Mouse (Mus musculus): Measurements from ENCODE around the gene Iqch. TPM values are rescaled to one million over a fixed set of nuclear protein-coding genes. Genes with fewer than 3 reads are reported as not detected.

Iqch gene
- polyA plus RNA-seq, 1 experiment = not detected

GRCm38 (mm10) chr9:63645084-63645483, 42.8 kb upstream of the Iqch start:
- Histone ChIP-seq H3K4me3 (ENCODE audit: low read depth, low read length) (no peak overlapping the region), H3K27me3 (ENCODE audit: control insufficient read depth, insufficient read depth, low read length) (no peaks in the 10 kb centered on the region), H3K36me3 (ENCODE audit: control insufficient read depth, insufficient read depth, low read length) (peaks cover 47% of the 10 kb centered on the region), H3K4me1 (ENCODE audit: control insufficient read depth, insufficient read depth, insufficient read length, low read length) (no peaks in the 10 kb centered on the region), H3K27ac (ENCODE audit: insufficient read depth, low read depth, low read length) (no peak overlapping the region)
- 83% methylated on average over 8 of the region's 8 CpGs for WGBS
- no peak for TF ChIP-seq POLR2A (IDR thresholded peaks at IDR 0.05; ENCODE audit: low read depth, low read length)
- no peak for TF ChIP-seq CTCF (IDR thresholded peaks at IDR 0.05; ENCODE audit: extremely low read depth, insufficient read length, insufficient replicate concordance, low read depth, low read length)

GRCm38 (mm10) chr9:63644011-63644410, 41.7 kb upstream of the Iqch start:
- TF ChIP-seq CTCF (IDR thresholded peaks at IDR 0.05; ENCODE audit: extremely low read depth, insufficient read length, insufficient replicate concordance, low read depth, low read length) (no peak), POLR2A (IDR thresholded peaks at IDR 0.05; ENCODE audit: low read depth, low read length) (no peak)
- Histone ChIP-seq H3K4me1 (ENCODE audit: control insufficient read depth, insufficient read depth, insufficient read length, low read length) (no peaks in the 10 kb centered on the region), H3K36me3 (ENCODE audit: control insufficient read depth, insufficient read depth, low read length) (peaks cover 46% of the 10 kb centered on the region), H3K27ac (ENCODE audit: insufficient read depth, low read depth, low read length) (no peak overlapping the region), H3K27me3 (ENCODE audit: control insufficient read depth, insufficient read depth, low read length) (no peaks in the 10 kb centered on the region), H3K4me3 (ENCODE audit: low read depth, low read length) (no peak overlapping the region)
- WGBS = 84% methylated on average over 6 of the region's 6 CpGs

- WGBS = 90% methylated on average over 4 of the region's 4 CpGs
Observed at GRCm38 (mm10) chr9:63641983-63642646, 39.8 kb upstream of the Iqch start.

GRCm38 (mm10) chr9:63636113-63636512, 33.8 kb upstream of the Iqch start:
- no peak overlapping the region for H3K27ac ChIP-seq (ENCODE audit: insufficient read depth, low read depth, low read length)
- TF ChIP-seq POLR2A (IDR thresholded peaks at IDR 0.05; ENCODE audit: low read depth, low read length) (no peak), CTCF (IDR thresholded peaks at IDR 0.05; ENCODE audit: extremely low read depth, insufficient read length, insufficient replicate concordance, low read depth, low read length) (no peak)
- no peaks in the 10 kb centered on the region for H3K4me1 ChIP-seq (ENCODE audit: control insufficient read depth, insufficient read depth, insufficient read length, low read length)
- peaks cover 42% of the 10 kb centered on the region for H3K36me3 ChIP-seq (ENCODE audit: control insufficient read depth, insufficient read depth, low read length)
- H3K4me3 ChIP-seq (ENCODE audit: low read depth, low read length) = no peak overlapping the region
- WGBS = 81% methylated on average over 7 of the region's 7 CpGs
- no peaks in the 10 kb centered on the region for H3K27me3 ChIP-seq (ENCODE audit: control insufficient read depth, insufficient read depth, low read length)

More at GRCm38 (mm10) chr9:63641983-63642646, 39.8 kb upstream of the Iqch start:
- Histone ChIP-seq H3K27me3 (ENCODE audit: control insufficient read depth, insufficient read depth, low read length) (no peaks in the 10 kb centered on the region), H3K27ac (ENCODE audit: insufficient read depth, low read depth, low read length) (no peak overlapping the region), H3K4me1 (ENCODE audit: control insufficient read depth, insufficient read depth, insufficient read length, low read length) (no peaks in the 10 kb centered on the region), H3K4me3 (ENCODE audit: low read depth, low read length) (no peak overlapping the region), H3K36me3 (ENCODE audit: control insufficient read depth, insufficient read depth, low read length) (peaks cover 44% of the 10 kb centered on the region)
- no peak for TF ChIP-seq POLR2A (IDR thresholded peaks at IDR 0.05; ENCODE audit: low read depth, low read length)
- no peak for TF ChIP-seq CTCF (IDR thresholded peaks at IDR 0.05; ENCODE audit: extremely low read depth, insufficient read length, insufficient replicate concordance, low read depth, low read length)

- Histone ChIP-seq H3K4me1 (ENCODE audit: control insufficient read depth, insufficient read depth, insufficient read length, low read length) (no peaks in the 10 kb centered on the region), H3K4me3 (ENCODE audit: low read depth, low read length) (no peak overlapping the region), H3K36me3 (ENCODE audit: control insufficient read depth, insufficient read depth, low read length) (peaks cover 35% of the 10 kb centered on the region), H3K27me3 (ENCODE audit: control insufficient read depth, insufficient read depth, low read length) (no peaks in the 10 kb centered on the region), H3K27ac (ENCODE audit: insufficient read depth, low read depth, low read length) (no peak overlapping the region)
- WGBS = 74% methylated on average over 7 of the region's 7 CpGs
- TF ChIP-seq CTCF (IDR thresholded peaks at IDR 0.05; ENCODE audit: extremely low read depth, insufficient read length, insufficient replicate concordance, low read depth, low read length) (no peak), POLR2A (IDR thresholded peaks at IDR 0.05; ENCODE audit: low read depth, low read length) (no peak)
Observed at GRCm38 (mm10) chr9:63633334-63633733, 31.0 kb upstream of the Iqch start.

- Histone ChIP-seq H3K27ac (ENCODE audit: insufficient read depth, low read depth, low read length) (no peak overlapping the region), H3K4me3 (ENCODE audit: low read depth, low read length) (no peak overlapping the region), H3K4me1 (ENCODE audit: control insufficient read depth, insufficient read depth, insufficient read length, low read length) (no peaks in the 10 kb centered on the region), H3K27me3 (ENCODE audit: control insufficient read depth, insufficient read depth, low read length) (no peaks in the 10 kb centered on the region), H3K36me3 (ENCODE audit: control insufficient read depth, insufficient read depth, low read length) (peaks cover 31% of the 10 kb centered on the region)
- TF ChIP-seq POLR2A (IDR thresholded peaks at IDR 0.05; ENCODE audit: low read depth, low read length) (no peak), CTCF (IDR thresholded peaks at IDR 0.05; ENCODE audit: extremely low read depth, insufficient read length, insufficient replicate concordance, low read depth, low read length) (no peak)
- 79% methylated on average over 11 of the region's 11 CpGs for WGBS
Observed at GRCm38 (mm10) chr9:63632924-63633323, 30.6 kb upstream of the Iqch start.

GRCm38 (mm10) chr9:63632045-63632444, 29.8 kb upstream of the Iqch start:
- H3K4me1 ChIP-seq (ENCODE audit: control insufficient read depth, insufficient read depth, insufficient read length, low read length) = no peaks in the 10 kb centered on the region
- no peaks in the 10 kb centered on the region for H3K27me3 ChIP-seq (ENCODE audit: control insufficient read depth, insufficient read depth, low read length)
- peaks cover 32% of the 10 kb centered on the region for H3K36me3 ChIP-seq (ENCODE audit: control insufficient read depth, insufficient read depth, low read length)
- H3K4me3 ChIP-seq (ENCODE audit: low read depth, low read length) = no peak overlapping the region
- TF ChIP-seq CTCF (IDR thresholded peaks at IDR 0.05; ENCODE audit: extremely low read depth, insufficient read length, insufficient replicate concordance, low read depth, low read length) (peak; percentile 23; the same call in 1 of the 2 replicates), POLR2A (IDR thresholded peaks at IDR 0.05; ENCODE audit: low read depth, low read length) (no peak)
- no peak overlapping the region for H3K27ac ChIP-seq (ENCODE audit: insufficient read depth, low read depth, low read length)
- 93% methylated on average over 4 of the region's 4 CpGs for WGBS

Data from small intestine, adult 2 months (tissue).